Mouse (Mus musculus) liver, postnatal 0 days (tissue): ENCODE measurements around the gene Phf21a. TPM values are rescaled to one million over a fixed set of nuclear protein-coding genes. Genes with fewer than 3 reads are reported as not detected.

Experiments
- ATAC-seq: fragments of 200-750 bp; cut with Nextera tagmentation; 2 replicates; pipeline ENCODE4 v1.8.0; 2017; ENCODE audit warnings: mild to moderate bottlenecking, moderate library complexity
- DNase-seq: peaks from one replicate; pipeline ENCODE4 v3.0.0-alpha.2; 2016
- H3K27ac ChIP-seq: fragments of 300-500 bp; sonication (generic); 2 replicates; pipeline ENCODE4 v1.5.1; 2014; ENCODE audit warnings: antibody characterized with exemption, moderate library complexity, mild to moderate bottlenecking, low read depth
- H3K27me3 ChIP-seq: fragments of 300-500 bp; sonication (generic); 2 replicates; pipeline ENCODE4 v1.6.1; 2014; ENCODE audit warnings: low read length, control low read depth, mixed read lengths; ENCODE audit not compliant: insufficient read depth
- H3K36me3 ChIP-seq: fragments of 300-500 bp; sonication (generic); replicated peaks from 2 replicates; pipeline ENCODE4 v1.6.1; 2014; ENCODE audit warnings: mild to moderate bottlenecking, control low read depth, low read length, moderate library complexity, mixed read lengths; ENCODE audit not compliant: insufficient read depth
- H3K4me1 ChIP-seq: fragments of 300-500 bp; sonication (generic); 2 replicates; pipeline ENCODE4 v1.6.1; 2014; ENCODE audit warnings: antibody characterized with exemption, mild to moderate bottlenecking, control low read depth; ENCODE audit not compliant: insufficient read depth
- H3K4me2 ChIP-seq: fragments of 300-500 bp; sonication (generic); 2 replicates; pipeline ENCODE4 v1.6.1; 2014; ENCODE audit warnings: low read depth, mild to moderate bottlenecking, low read length, moderate library complexity, mixed read lengths
- H3K4me3 ChIP-seq: fragments of 300-500 bp; sonication (generic); 2 replicates; pipeline ENCODE4 v1.5.1; 2014; ENCODE audit warnings: low read depth, low read length
- H3K9ac ChIP-seq: fragments of 300-500 bp; sonication (generic); replicated peaks from 2 replicates; pipeline ENCODE4 v1.6.1; 2014; ENCODE audit warnings: mild to moderate bottlenecking, moderate library complexity
- H3K9me3 ChIP-seq: fragments of 300-500 bp; sonication (generic); 2 replicates; pipeline ENCODE4 v1.6.1; 2016; ENCODE audit warnings: mild to moderate bottlenecking, control low read depth, low read length, mixed read lengths
- CTCF ChIP-seq: sonication (generic); IDR thresholded peaks from 2 replicates; pipeline ENCODE4 v1.5.1; 2016; ENCODE audit warnings: antibody characterized with exemption, low read depth
- EP300 ChIP-seq: IDR thresholded peaks from 2 replicates; pipeline ENCODE4 v1.6.1; 2016; ENCODE audit warnings: antibody characterized with exemption, low read depth, mild to moderate bottlenecking
- WGBS: fragments of 180-500 bp; shearing (Covaris S2); extraction: QIAGEN DNeasy Blood & Tissue Kit; methylation state at CpG from one replicate; pipeline ENCODE4 v1.1.7; 2014; ENCODE audit not compliant: insufficient replicate concordance; 5-methylcytosine and 5-hydroxymethylcytosine counted together
- polyA plus RNA-seq: library from polyadenylated mRNA; unstranded; fragments of >200 nt; fragmentation: Nextera tagmentation; extraction: Ambion mirVana; gene quantifications from 2 replicates; pipeline ENCODE4 v1.2.1, GENCODE M21; 2015

The Phf21a gene
- polyA plus RNA-seq, 1 experiment from 2014 or later, result 2.7 TPM

DNA sequence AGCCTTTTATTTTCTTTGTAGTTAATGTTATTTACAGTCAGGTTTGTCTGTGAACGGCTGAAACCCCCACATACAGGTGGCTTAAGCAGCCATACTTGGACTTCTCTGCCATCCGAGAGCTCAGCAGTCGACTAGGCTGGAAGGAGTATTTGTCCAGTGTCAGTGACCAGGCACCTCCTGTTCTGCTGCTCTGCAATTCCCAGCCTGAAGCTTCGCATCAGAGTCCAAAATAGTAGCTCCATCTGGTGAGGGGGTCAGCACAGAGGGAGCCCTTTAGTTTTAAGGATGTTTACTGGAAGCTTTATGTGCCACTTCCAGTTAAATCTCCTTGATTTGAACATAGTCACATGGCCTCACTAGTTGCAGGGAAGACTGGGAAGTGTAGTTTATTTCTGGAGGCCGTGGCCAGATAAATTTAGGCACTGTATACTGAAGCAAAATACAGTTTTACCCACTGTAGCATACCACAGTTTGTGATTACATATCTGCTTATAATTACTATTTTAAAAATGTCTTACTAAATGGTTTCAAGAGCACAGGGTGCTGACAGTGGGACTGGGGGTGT is 141.9 kb downstream of the Phf21a start:
- DNase-seq, result no peak
- Histone ChIP-seq H3K27ac (no peak overlapping the region), H3K4me1 (no peaks in the 10 kb centered on the region), H3K9ac (no peak overlapping the region), H3K36me3 (peaks cover 22% of the 10 kb centered on the region), H3K27me3 (no peaks in the 10 kb centered on the region), H3K4me2 (no peak overlapping the region), H3K4me3 (no peak overlapping the region), H3K9me3 (no peaks in the 10 kb centered on the region)
- ATAC-seq, result no peak
- WGBS, result 76% methylated on average over 5 of the region's 5 CpGs
- TF ChIP-seq EP300, result no peak
- TF ChIP-seq CTCF, result no peak

DNA sequence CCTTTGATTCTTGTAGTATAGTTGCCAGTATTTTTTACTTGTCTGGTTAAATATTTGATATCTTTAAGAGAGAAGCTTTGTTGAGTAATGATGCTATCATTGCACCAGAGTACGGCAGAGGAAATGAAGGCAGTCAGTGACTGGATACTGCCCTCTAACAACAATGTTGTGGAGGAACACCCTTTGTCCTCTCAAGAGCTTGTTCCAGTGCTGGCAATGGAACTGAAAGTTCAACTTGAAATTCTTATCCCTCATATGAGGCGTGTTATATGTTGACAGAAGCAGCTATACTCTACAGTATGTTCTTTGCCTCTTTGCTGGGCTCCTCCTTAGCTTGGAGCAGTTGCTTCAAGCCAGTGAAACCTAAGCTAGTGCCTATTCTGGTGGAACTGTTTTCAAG is 147.4 kb downstream of the Phf21a start:
- no peaks in the 10 kb centered on the region for H3K27me3 ChIP-seq
- WGBS, result 67% methylated on average over 2 of the region's 2 CpGs
- TF ChIP-seq EP300 (no peak), CTCF (no peak)
- H3K36me3 ChIP-seq, result peaks cover 7% of the 10 kb centered on the region
- no peak overlapping the region for H3K27ac ChIP-seq
- no peak overlapping the region for H3K4me3 ChIP-seq
- H3K9me3 ChIP-seq, result no peaks in the 10 kb centered on the region
- no peaks in the 10 kb centered on the region for H3K4me1 ChIP-seq
- H3K4me2 ChIP-seq, result no peak overlapping the region
- ATAC-seq (no peak), DNase-seq (no peak)
- H3K9ac ChIP-seq, result no peak overlapping the region

DNA sequence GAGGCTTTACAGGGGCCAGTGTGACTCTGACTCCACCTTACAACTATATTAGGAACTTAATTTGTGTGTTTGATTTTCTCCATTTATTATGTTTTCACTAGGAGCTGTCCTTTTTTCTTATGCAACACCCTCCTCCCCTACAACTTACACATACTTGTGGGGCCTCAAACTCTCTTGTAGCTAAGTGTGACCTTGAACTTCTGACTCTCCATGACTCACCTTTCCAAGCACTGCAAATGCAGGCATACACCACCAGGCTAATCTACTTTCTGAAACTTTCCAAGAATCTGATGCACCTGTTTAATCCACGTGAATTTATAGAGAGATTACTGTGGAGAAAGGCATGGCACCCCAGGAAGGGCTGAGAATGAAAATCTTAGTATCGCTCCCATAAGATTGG is 147.9 kb downstream of the Phf21a start:
- Histone ChIP-seq H3K27me3 (no peaks in the 10 kb centered on the region), H3K4me2 (no peak overlapping the region), H3K9me3 (no peaks in the 10 kb centered on the region), H3K9ac (no peak overlapping the region), H3K27ac (no peak overlapping the region), H3K4me3 (no peak overlapping the region), H3K4me1 (no peaks in the 10 kb centered on the region), H3K36me3 (peaks cover 7% of the 10 kb centered on the region)
- ATAC-seq (no peak), DNase-seq (no peak)
- TF ChIP-seq EP300 (no peak), CTCF (no peak)
- WGBS, result 92% methylated on average over 2 of the region's 2 CpGs

DNA sequence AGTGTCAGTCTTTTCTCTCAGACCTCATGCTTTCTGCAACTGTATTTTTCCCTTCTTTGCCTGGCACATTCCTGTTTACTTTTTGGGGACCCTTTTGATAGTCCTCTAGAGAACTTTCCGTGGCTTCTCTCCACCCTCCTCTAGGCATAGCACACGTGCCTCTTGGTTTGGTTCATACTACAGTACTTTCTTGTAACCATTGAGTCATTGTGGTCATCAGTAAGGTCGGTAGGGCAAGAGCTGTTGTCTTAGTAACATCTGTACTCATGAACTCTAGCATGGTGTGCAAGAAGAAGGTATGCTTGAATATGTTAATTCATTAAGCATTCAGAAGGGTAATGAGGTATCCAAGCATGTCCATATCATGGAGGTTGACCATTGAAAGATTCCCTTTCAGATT is 148.4 kb downstream of the Phf21a start:
- DNase-seq (no peak), ATAC-seq (no peak)
- no peak overlapping the region for H3K9ac ChIP-seq
- H3K9me3 ChIP-seq, result no peaks in the 10 kb centered on the region
- H3K36me3 ChIP-seq, result peaks cover 6% of the 10 kb centered on the region; the same call in 1 of the 2 replicates
- TF ChIP-seq CTCF, result no peak
- no peak for TF ChIP-seq EP300
- H3K27ac ChIP-seq, result no peak overlapping the region
- H3K4me3 ChIP-seq, result no peak overlapping the region
- H3K4me1 ChIP-seq, result no peaks in the 10 kb centered on the region
- H3K27me3 ChIP-seq, result no peaks in the 10 kb centered on the region
- no peak overlapping the region for H3K4me2 ChIP-seq
- WGBS, result 65% methylated on average over 3 of the region's 3 CpGs

DNA sequence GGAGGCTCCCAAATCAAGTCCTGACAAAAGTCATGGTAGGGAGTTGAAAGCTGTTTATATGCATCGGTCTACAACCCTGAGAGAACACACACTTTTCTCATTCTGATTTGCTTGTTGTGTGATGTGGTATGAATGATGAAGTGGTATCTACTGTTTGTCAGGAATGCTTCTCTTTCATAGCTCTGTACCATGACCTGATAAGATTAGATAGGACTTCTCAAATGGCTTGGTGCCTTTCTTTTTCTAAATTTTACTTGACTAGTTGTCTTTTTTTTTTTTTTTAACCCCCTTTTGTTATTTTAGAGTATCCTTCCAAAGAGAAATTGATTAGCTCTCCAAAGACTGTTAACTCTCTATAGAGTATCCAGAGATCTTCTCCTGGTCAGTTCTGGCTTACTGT is 153.2 kb downstream of the Phf21a start:
- no peak for ATAC-seq
- 87% methylated on average over 1 of the region's 1 CpGs for WGBS
- Histone ChIP-seq H3K4me2 (no peak overlapping the region), H3K27me3 (no peaks in the 10 kb centered on the region), H3K9me3 (no peaks in the 10 kb centered on the region), H3K4me1 (no peaks in the 10 kb centered on the region), H3K4me3 (no peak overlapping the region), H3K9ac (no peak overlapping the region), H3K27ac (no peak overlapping the region), H3K36me3 (peaks cover 6% of the 10 kb centered on the region; the same call in 1 of the 2 replicates)
- no peak for DNase-seq
- TF ChIP-seq CTCF (no peak), EP300 (no peak)

DNA sequence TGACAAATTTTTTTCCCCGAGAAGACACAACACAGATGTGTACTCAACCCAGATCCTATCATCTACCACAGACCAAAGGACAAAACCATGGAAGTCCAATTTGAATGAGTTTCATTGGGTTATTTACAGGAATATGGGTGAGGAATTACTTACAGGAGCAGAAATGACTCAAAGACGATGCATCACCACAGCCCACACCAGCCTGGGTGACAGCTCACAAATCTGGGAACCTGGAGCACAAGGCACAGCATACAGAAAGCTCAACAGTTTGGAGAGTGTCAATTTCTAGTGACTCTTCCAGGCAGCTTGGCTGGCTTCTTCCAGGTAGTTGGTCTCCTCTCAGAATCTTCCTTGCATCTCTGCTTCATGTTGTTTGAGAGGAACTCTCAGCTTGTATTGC is 154.8 kb downstream of the Phf21a start:
- Histone ChIP-seq H3K27me3 (no peaks in the 10 kb centered on the region), H3K27ac (no peak overlapping the region), H3K4me2 (no peak overlapping the region), H3K9ac (no peak overlapping the region), H3K4me3 (no peak overlapping the region), H3K4me1 (no peaks in the 10 kb centered on the region), H3K36me3 (peaks cover 6% of the 10 kb centered on the region; the same call in 1 of the 2 replicates), H3K9me3 (no peaks in the 10 kb centered on the region)
- TF ChIP-seq CTCF, result no peak
- no peak for TF ChIP-seq EP300
- ATAC-seq, result no peak
- WGBS, result 93% methylated on average over 2 of the region's 2 CpGs
- DNase-seq, result no peak

DNA sequence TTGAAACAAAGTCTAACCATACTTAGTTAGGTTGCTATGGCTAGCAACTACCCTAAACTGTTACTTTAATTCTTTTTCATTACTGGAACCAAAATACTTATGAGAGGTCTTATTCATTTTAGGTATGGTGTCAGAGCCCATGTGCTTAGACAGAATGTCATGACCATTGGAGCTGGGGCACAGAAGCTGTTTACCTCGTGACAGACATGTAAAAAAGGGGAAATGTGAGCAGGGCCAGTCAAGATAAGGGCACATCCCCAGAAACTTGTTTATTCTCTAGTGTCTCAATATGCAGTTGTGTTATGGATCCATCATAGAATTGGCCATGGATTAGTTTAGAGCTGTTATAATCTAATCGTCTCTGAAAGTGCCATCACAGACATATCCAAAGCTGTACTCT is 157.6 kb downstream of the Phf21a start:
- no peaks in the 10 kb centered on the region for H3K9me3 ChIP-seq
- no peak overlapping the region for H3K27ac ChIP-seq
- peaks cover 5% of the 10 kb centered on the region; the same call in 1 of the 2 replicates for H3K4me1 ChIP-seq
- H3K9ac ChIP-seq, result no peak overlapping the region
- WGBS, result 48% methylated on average over 2 of the region's 2 CpGs
- no peaks in the 10 kb centered on the region for H3K27me3 ChIP-seq
- no peak for DNase-seq
- no peak for ATAC-seq
- no peak overlapping the region for H3K4me3 ChIP-seq
- H3K4me2 ChIP-seq, result no peak overlapping the region
- H3K36me3 ChIP-seq, result peaks cover 6% of the 10 kb centered on the region; the same call in 1 of the 2 replicates
- no peak for TF ChIP-seq EP300
- no peak for TF ChIP-seq CTCF
